Mouse (Mus musculus) heart, embryonic 12.5 days (tissue): ENCODE results near the gene Ccs. TPM values are rescaled to one million over a fixed set of nuclear protein-coding genes. Genes with fewer than 3 reads are reported as not detected.
"Not testable (repeated sequence)": the region's sequence is repeated elsewhere in the genome, so short reads cannot be mapped to it uniquely, and the experiment has no call there.

Source experiments
- ATAC-seq: fragments of 200-750 bp; cut with Nextera tagmentation; 2 replicates; pipeline ENCODE4 v1.8.0; 2017; ENCODE audit warnings: moderate TSS enrichment, moderate library complexity; ENCODE audit not compliant: insufficient number of reproducible peaks, low FRiP score
- H3K27ac ChIP-seq: fragments of 300-500 bp; sonication (generic); 2 replicates; pipeline ENCODE4 v1.5.1; 2016; ENCODE audit warnings: mild to moderate bottlenecking, moderate library complexity; ENCODE audit not compliant: poor library complexity, severe bottlenecking
- H3K27me3 ChIP-seq: fragments of 300-500 bp; sonication (generic); replicated peaks from 2 replicates; pipeline ENCODE4 v1.6.1; 2016; ENCODE audit warnings: mild to moderate bottlenecking, moderate library complexity
- H3K36me3 ChIP-seq: fragments of 300-500 bp; sonication (generic); 2 replicates; pipeline ENCODE4 v1.6.1; 2016; ENCODE audit warnings: mild to moderate bottlenecking, moderate library complexity
- H3K4me1 ChIP-seq: fragments of 300-500 bp; sonication (generic); replicated peaks from 2 replicates; pipeline ENCODE4 v1.6.1; 2016; ENCODE audit warnings: mild to moderate bottlenecking
- H3K4me2 ChIP-seq: fragments of 300-500 bp; sonication (generic); 2 replicates; pipeline ENCODE4 v1.6.1; 2016; ENCODE audit warnings: mild to moderate bottlenecking, moderate library complexity
- H3K4me3 ChIP-seq: fragments of 300-500 bp; sonication (generic); 2 replicates; pipeline ENCODE4 v1.5.1; 2016; ENCODE audit warnings: mild to moderate bottlenecking
- H3K9ac ChIP-seq: fragments of 300-500 bp; sonication (generic); 2 replicates; pipeline ENCODE4 v1.6.1; 2016; ENCODE audit warnings: mild to moderate bottlenecking, moderate library complexity
- H3K9me3 ChIP-seq: fragments of 300-500 bp; sonication (generic); replicated peaks from 2 replicates; pipeline ENCODE4 v1.6.1; 2016; ENCODE audit warnings: mild to moderate bottlenecking, moderate library complexity
- WGBS: fragments of 180-500 bp; shearing (Covaris S2); methylation state at CpG from one replicate; pipeline ENCODE4 v1.1.7; 2016; 5-methylcytosine and 5-hydroxymethylcytosine counted together
- polyA plus RNA-seq: library from polyadenylated mRNA; unstranded; fragments of >200 nt; fragmentation: Nextera tagmentation; extraction: Ambion mirVana; gene quantifications from 2 replicates; pipeline ENCODE4 v1.2.1, GENCODE M21; 2016

Gene Ccs
- polyA plus RNA-seq = 33.9 and 34.5 TPM in 2 replicates

DNA sequence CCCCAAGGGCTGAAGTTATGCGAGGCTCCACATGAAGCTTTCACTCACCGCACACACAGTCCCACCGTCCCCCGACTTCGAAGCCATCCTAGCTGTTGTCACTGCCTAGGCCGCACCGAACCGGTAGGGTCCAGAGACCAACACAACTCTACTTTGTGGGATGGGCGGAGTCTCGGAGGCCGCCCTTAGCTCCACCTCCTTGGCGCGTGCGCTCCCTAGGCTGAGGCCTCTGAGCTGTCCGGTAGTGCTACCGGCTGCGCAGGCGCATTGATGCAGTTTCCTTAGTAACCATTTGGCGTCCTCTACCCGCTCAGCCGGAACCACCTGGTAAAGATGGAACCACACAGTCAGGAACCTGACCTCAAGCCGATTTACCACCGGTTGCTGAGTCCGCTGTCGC, at the start of gene Ccs, which contains the start of gene Ccdc87:
Ccs (minus strand) TSS at position 184 of the 400 bp plus-strand sequence.
Ccdc87 (plus strand) TSS at position 218 of the 400 bp plus-strand sequence.
- under 1% methylated on average over 25 of the region's 25 CpGs for WGBS
- Histone ChIP-seq H3K27me3 (peaks cover 36% of the 10 kb centered on the region), H3K4me3 (peak within 1 kb of the TSS; percentile 54), H3K9me3 (no peaks in the 10 kb centered on the region), H3K4me1 (peaks cover 15% of the 10 kb centered on the region), H3K36me3 (peaks cover 4% of the 10 kb centered on the region), H3K4me2 (peak within 1 kb of the TSS; percentile 86), H3K9ac (peak within 1 kb of the TSS; percentile 81), H3K27ac (no peak within 1 kb of the TSS)
- peak; percentile 98 for ATAC-seq

DNA sequence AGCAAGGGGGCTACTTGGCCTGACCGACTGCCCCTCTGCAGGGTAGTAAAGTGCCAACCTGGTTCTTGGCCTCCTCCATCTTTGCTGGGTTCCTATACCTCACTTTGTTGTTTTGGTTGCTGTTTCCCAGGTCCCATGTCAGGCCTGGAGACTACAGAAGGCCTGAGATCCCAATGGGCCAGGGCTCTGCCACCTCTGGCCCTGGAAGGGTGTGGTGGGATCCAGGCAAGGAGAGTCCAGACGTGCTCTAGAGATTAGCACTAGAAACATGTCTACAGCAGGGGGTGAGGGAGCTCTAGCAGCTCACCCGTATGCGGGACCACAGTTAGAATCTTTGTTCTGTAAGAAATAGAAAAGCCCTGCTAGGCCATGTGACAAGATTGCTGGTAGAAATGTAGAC, 44.8 kb upstream of the Ccs start:
- Histone ChIP-seq H3K4me3 (no peak overlapping the region), H3K27me3 (no peaks in the 10 kb centered on the region), H3K27ac (no peak overlapping the region), H3K9ac (no peak overlapping the region), H3K4me1 (peaks cover 4% of the 10 kb centered on the region; the same call in 1 of the 2 replicates), H3K4me2 (no peak overlapping the region), H3K9me3 (no peaks in the 10 kb centered on the region), H3K36me3 (no peaks in the 10 kb centered on the region)
- no peak for ATAC-seq
- WGBS = 73% methylated on average over 4 of the region's 4 CpGs

DNA sequence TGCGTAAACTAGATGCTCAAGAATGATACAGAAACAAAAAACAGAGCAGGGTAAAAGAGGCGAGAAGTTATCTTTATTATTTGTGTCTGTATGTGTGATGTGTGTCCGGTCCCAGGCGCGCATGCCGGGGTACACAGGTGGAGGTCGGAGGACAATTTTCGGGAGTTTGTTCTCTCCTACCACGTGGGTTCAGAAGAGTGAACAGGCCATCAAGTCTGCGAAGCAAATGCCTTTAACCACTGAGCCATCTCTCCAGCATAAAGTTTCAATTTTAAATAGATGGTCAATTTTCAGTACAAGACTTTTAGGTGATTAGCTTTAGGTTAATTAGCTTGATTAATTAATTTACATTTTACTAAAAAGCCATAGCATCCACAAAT, 40.2 kb upstream of the Ccs start:
- peaks cover 8% of the 10 kb centered on the region; the same call in 1 of the 2 replicates for H3K27me3 ChIP-seq
- H3K9me3 ChIP-seq = no peaks in the 10 kb centered on the region
- ATAC-seq = no peak

GRCm38 (mm10) chr19:4878405-4879323, 39.5 kb upstream of the Ccs start, which contains the start of gene Zdhhc24:
Gene Zdhhc24 (plus strand): TSS chr19:4878668.
- under 1% methylated on average over 52 of the region's 52 CpGs for WGBS
- peak within 1 kb of the TSS; percentile 45 for H3K27ac ChIP-seq
- H3K27me3 ChIP-seq = peaks cover 8% of the 10 kb centered on the region; the same call in 1 of the 2 replicates

More for the DNA sequence above, 40.2 kb upstream of the Ccs start:
- peak overlapping the region; percentile 87 for H3K4me2 ChIP-seq
- no peak overlapping the region for H3K27ac ChIP-seq
- H3K4me3 ChIP-seq = peak overlapping the region; percentile 97
- peaks cover 12% of the 10 kb centered on the region for H3K4me1 ChIP-seq
- 0 out of 2 replicates have a peak overlapping the region, but pooled peaks have one; percentile 86 for H3K9ac ChIP-seq
- WGBS = 65% methylated on average over 10 of the region's 10 CpGs
- no peaks in the 10 kb centered on the region for H3K36me3 ChIP-seq

GRCm38 (mm10) chr19:4877785-4878184, 38.7 kb upstream of the Ccs start, which contains the start of gene Actn3:
Gene Actn3 (minus strand): TSS chr19:4877909.
- peak within 1 kb of the TSS; percentile 86 for H3K9ac ChIP-seq
- no peak for ATAC-seq
- peaks cover 8% of the 10 kb centered on the region; the same call in 1 of the 2 replicates for H3K27me3 ChIP-seq
- peak within 1 kb of the TSS; percentile 45 for H3K27ac ChIP-seq
- peak within 1 kb of the TSS; percentile 97 for H3K4me3 ChIP-seq
- H3K9me3 ChIP-seq = no peaks in the 10 kb centered on the region
- no peaks in the 10 kb centered on the region for H3K36me3 ChIP-seq
- peak within 1 kb of the TSS; percentile 87 for H3K4me2 ChIP-seq
- WGBS = 3% methylated on average over 17 of the region's 17 CpGs
- peaks cover 12% of the 10 kb centered on the region for H3K4me1 ChIP-seq

More at GRCm38 (mm10) chr19:4878405-4879323, 39.5 kb upstream of the Ccs start, which contains the start of gene Zdhhc24:
- Histone ChIP-seq H3K9ac (peak within 1 kb of the TSS; percentile 86), H3K4me1 (peaks cover 12% of the 10 kb centered on the region), H3K9me3 (no peaks in the 10 kb centered on the region), H3K4me2 (peak within 1 kb of the TSS; percentile 87), H3K36me3 (no peaks in the 10 kb centered on the region), H3K4me3 (peak within 1 kb of the TSS; percentile 97)
- peak; percentile 98 for ATAC-seq

DNA sequence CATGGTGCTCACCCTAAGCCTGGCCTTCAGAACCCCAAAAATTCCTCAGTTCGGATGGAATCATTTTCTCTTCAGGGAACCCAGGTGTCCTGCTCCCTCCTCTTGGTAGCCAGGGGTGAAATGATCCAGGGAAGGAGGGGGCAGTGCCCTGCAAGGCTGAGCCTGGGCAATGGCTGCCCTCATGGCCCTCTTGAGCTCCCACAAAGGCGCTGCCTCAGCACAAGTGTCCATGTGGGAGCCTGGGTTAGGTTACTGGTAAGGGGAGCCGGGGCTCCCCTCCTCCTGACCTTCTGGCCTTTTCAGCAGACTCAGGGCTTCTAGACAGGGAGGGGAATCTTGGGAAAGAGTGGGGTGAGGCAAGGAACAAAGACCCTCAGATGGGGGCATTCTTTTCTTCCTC, 37.6 kb upstream of the Ccs start:
- Histone ChIP-seq H3K4me3 (no peak overlapping the region), H3K4me2 (0 out of 2 replicates have a peak overlapping the region, but pooled peaks have one; percentile 87), H3K9me3 (no peaks in the 10 kb centered on the region), H3K9ac (no peak overlapping the region), H3K27ac (no peak overlapping the region), H3K36me3 (no peaks in the 10 kb centered on the region), H3K27me3 (peaks cover 8% of the 10 kb centered on the region; the same call in 1 of the 2 replicates), H3K4me1 (peaks cover 12% of the 10 kb centered on the region)
- 75% methylated on average over 3 of the region's 3 CpGs for WGBS
- ATAC-seq = no peak

DNA sequence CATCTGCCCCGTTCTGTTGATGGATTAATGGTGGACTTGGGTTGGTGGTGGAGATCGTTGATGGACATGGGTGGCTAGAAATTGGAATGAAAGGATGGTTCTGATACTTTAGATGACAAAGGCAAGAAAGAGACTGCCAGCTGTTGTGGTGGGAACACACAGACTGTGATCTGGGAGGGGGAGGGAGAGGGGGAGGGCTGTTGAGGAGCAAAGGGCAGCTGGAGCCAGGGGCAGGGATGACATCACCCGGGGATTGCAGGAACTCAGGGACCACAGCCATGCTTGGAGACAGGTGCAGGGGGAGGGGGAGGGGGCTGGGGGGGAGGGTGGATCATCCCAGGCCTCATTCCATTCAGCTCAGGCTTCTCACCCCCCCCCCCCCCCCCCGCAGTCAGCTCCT, 37.1 kb upstream of the Ccs start:
- Histone ChIP-seq H3K4me2 (no peak overlapping the region), H3K4me3 (no peak overlapping the region), H3K9ac (no peak overlapping the region), H3K9me3 (no peaks in the 10 kb centered on the region), H3K27me3 (peaks cover 8% of the 10 kb centered on the region; the same call in 1 of the 2 replicates), H3K27ac (no peak overlapping the region), H3K4me1 (peaks cover 12% of the 10 kb centered on the region), H3K36me3 (no peaks in the 10 kb centered on the region)
- ATAC-seq = no peak
- WGBS = 71% methylated on average over 2 of the region's 4 CpGs

DNA sequence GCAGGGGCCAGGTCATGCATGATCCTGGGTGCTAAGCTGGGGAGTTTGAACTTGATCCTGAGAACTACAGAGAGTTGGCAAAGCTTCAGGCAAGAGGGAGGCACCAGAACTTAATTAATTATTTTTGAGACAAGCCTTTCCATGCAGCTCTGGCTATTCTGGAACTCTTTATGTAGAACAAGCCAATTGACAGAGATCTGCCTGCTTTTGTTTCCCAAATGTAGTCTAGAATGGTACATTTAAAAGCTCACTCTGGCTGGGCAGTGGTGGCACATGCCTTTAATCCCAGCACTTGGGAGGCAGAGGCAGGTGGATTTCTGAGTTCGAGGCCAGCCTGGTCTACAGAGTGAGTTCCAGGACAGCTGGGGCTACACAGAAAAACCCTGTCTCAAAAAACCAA, 35.5 kb upstream of the Ccs start:
- WGBS = 78% methylated on average over 1 of the region's 1 CpGs
- not testable (repeated sequence) for ATAC-seq, H3K9me3 ChIP-seq

GRCm38 (mm10) chr19:4865147-4865546, 26.0 kb upstream of the Ccs start:
- no peak overlapping the region for H3K4me3 ChIP-seq
- H3K9me3 ChIP-seq = no peaks in the 10 kb centered on the region
- H3K4me2 ChIP-seq = peak overlapping the region; percentile 32; the same call in 1 of the 2 replicates
- H3K27ac ChIP-seq = no peak overlapping the region
- H3K4me1 ChIP-seq = peaks cover 4% of the 10 kb centered on the region; the same call in 1 of the 2 replicates
- H3K36me3 ChIP-seq = 0 out of 2 replicates have a peak, but pooled peaks cover 4% of the 10 kb centered on the region
- H3K9ac ChIP-seq = no peak overlapping the region
- ATAC-seq = no peak
- WGBS = 5% methylated on average over 17 of the region's 17 CpGs
- peaks cover 41% of the 10 kb centered on the region for H3K27me3 ChIP-seq

More for the DNA sequence above, 35.5 kb upstream of the Ccs start:
- H3K4me2 ChIP-seq, H3K27me3 ChIP-seq, H3K9ac ChIP-seq, H3K36me3 ChIP-seq, H3K4me3 ChIP-seq, H3K27ac ChIP-seq: not testable (repeated sequence)
- H3K4me1 ChIP-seq = peaks cover 12% of the 10 kb centered on the region

GRCm38 (mm10) chr19:4863048-4863447, 23.9 kb upstream of the Ccs start:
- 76% methylated on average over 6 of the region's 6 CpGs for WGBS
- no peaks in the 10 kb centered on the region for H3K9me3 ChIP-seq
- H3K4me3 ChIP-seq = no peak overlapping the region
- H3K9ac ChIP-seq = no peak overlapping the region
- ATAC-seq = no peak
- H3K4me2 ChIP-seq = no peak overlapping the region
- H3K4me1 ChIP-seq = peaks cover 4% of the 10 kb centered on the region; the same call in 1 of the 2 replicates
- H3K36me3 ChIP-seq = 0 out of 2 replicates have a peak, but pooled peaks cover 4% of the 10 kb centered on the region
- peaks cover 36% of the 10 kb centered on the region for H3K27me3 ChIP-seq
- H3K27ac ChIP-seq = no peak overlapping the region

- 47% methylated on average over 6 of the region's 6 CpGs for WGBS
- peak; percentile 63 for ATAC-seq
- H3K36me3 ChIP-seq = 0 out of 2 replicates have a peak, but pooled peaks cover 10% of the 10 kb centered on the region
- H3K4me2 ChIP-seq = no peak overlapping the region
- H3K4me3 ChIP-seq = no peak overlapping the region
- H3K27me3 ChIP-seq = peaks cover 29% of the 10 kb centered on the region
- H3K27ac ChIP-seq = no peak overlapping the region
- no peak overlapping the region for H3K9ac ChIP-seq
- peaks cover 9% of the 10 kb centered on the region; the same call in 1 of the 2 replicates for H3K4me1 ChIP-seq
- H3K9me3 ChIP-seq = no peaks in the 10 kb centered on the region
Measured at GRCm38 (mm10) chr19:4859081-4859480, 19.9 kb upstream of the Ccs start.
